Mouse (Mus musculus) heart, postnatal 0 days (tissue): ENCODE measurements around the gene Papln.

ENCODE experiments used
- CTCF ChIP-seq: IDR thresholded peaks from 2 replicates; pipeline ENCODE4 v1.5.1; 2016; ENCODE audit warnings: antibody characterized with exemption, control low read depth, low read depth
- EP300 ChIP-seq: IDR thresholded peaks from 2 replicates; pipeline ENCODE4 v1.6.1; 2016; ENCODE audit warnings: antibody characterized with exemption, low read depth

- no peak for TF ChIP-seq CTCF
- no peak for TF ChIP-seq EP300
These were observed 14.2 kb upstream of the Papln start for GRCm38 (mm10) chr12:83749186-83749585.
